Mouse (Mus musculus) heart, postnatal 0 days (tissue): ENCODE measurements around the gene Kri1.

Experiments
- CTCF ChIP-seq: IDR thresholded peaks from 2 replicates; pipeline ENCODE4 v1.5.1; 2016; ENCODE audit warnings: antibody characterized with exemption, control low read depth, low read depth
- EP300 ChIP-seq: IDR thresholded peaks from 2 replicates; pipeline ENCODE4 v1.6.1; 2016; ENCODE audit warnings: antibody characterized with exemption, low read depth

GRCm38 (mm10) chr9:21321513-21321835 lies 33.7 kb upstream of the Kri1 start:
- TF ChIP-seq EP300 (no peak), CTCF (no peak)
